21 mouse cellular contexts compared by ENCODE assay signal in genomic region chr5:32121936-32122335, GRCm38 (mm10). TPM values are rescaled to one million over a fixed set of nuclear protein-coding genes. Genes with fewer than 3 reads are reported as not detected.
DNase-seq lines count a peak whose midpoint lies in the region; ATAC-seq lines count a peak whose summit lies in the region.
"Had no signal": no experiment of that assay in that cellular context is flagged by ENCODE, and none has a peak within 500 bp of the region (broad histone marks: within the 10 kb centered on the region; RNA-seq: fewer than 3 reads in every experiment).

No protein-coding gene starts in this region.

- no peak overlapping the region for H3K9ac ChIP-seq in embryonic facial prominence, embryonic 15.5 days
- no peak overlapping the region for H3K9ac ChIP-seq in stomach, embryonic 14.5 days (replicated peaks; ENCODE audit: low read depth, low read length)
- no peak overlapping the region for H3K9ac ChIP-seq in heart, embryonic 11.5 days (ENCODE audit: low read depth, low read length)
- H3K9ac ChIP-seq: forebrain, embryonic 13.5 days; hindbrain, embryonic 13.5 days; lung, embryonic 15.5 days; neural tube, embryonic 13.5 days had no signal

- H3K36me3 ChIP-seq in embryonic facial prominence, embryonic 15.5 days, result no peaks in the 10 kb centered on the region
- H3K36me3 ChIP-seq in stomach, embryonic 14.5 days (ENCODE audit: control insufficient read depth, insufficient read depth, low read length), result no peaks in the 10 kb centered on the region
- no peaks in the 10 kb centered on the region for H3K36me3 ChIP-seq in heart, embryonic 11.5 days (ENCODE audit: control insufficient read depth, insufficient read depth, low read length)
- H3K36me3 ChIP-seq: G1E; heart, embryonic 10.5 days; hindbrain, embryonic 13.5 days; lung, embryonic 15.5 days; neural tube, embryonic 13.5 days had no signal

- H3K27me3 ChIP-seq in embryonic facial prominence, embryonic 15.5 days, result no peaks in the 10 kb centered on the region
- no peaks in the 10 kb centered on the region for H3K27me3 ChIP-seq in stomach, embryonic 14.5 days (ENCODE audit: control insufficient read depth, insufficient read depth, low read length)
- no peaks in the 10 kb centered on the region for H3K27me3 ChIP-seq in heart, embryonic 11.5 days (ENCODE audit: control insufficient read depth, insufficient read depth, low read length)
- H3K27me3 ChIP-seq: forebrain, embryonic 13.5 days; hindbrain, embryonic 13.5 days; lung, embryonic 15.5 days; neural tube, embryonic 13.5 days had no signal

- H3K4me1 ChIP-seq in embryonic facial prominence, embryonic 15.5 days, result peaks cover 37% of the 10 kb centered on the region
- H3K4me1 ChIP-seq in stomach, embryonic 14.5 days (ENCODE audit: control insufficient read depth, insufficient read depth, low read length), result no peaks in the 10 kb centered on the region; the same call in 1 of the 2 replicates
- no peaks in the 10 kb centered on the region for H3K4me1 ChIP-seq in heart, embryonic 11.5 days (ENCODE audit: control insufficient read depth, insufficient read depth, low read length)
- H3K4me1 ChIP-seq: neural tube, embryonic 13.5 days had no signal

- H3K9me3 ChIP-seq in embryonic facial prominence, embryonic 15.5 days (replicated peaks), result no peaks in the 10 kb centered on the region
- H3K9me3 ChIP-seq in stomach, embryonic 14.5 days (ENCODE audit: control insufficient read depth, low read depth, low read length), result no peaks in the 10 kb centered on the region
- no peaks in the 10 kb centered on the region for H3K9me3 ChIP-seq in heart, embryonic 11.5 days (replicated peaks; ENCODE audit: control insufficient read depth, low read length)
- H3K9me3 ChIP-seq: forebrain, embryonic 13.5 days; G1E; heart, embryonic 10.5 days; hindbrain, embryonic 13.5 days; lung, embryonic 15.5 days; neural tube, embryonic 13.5 days had no signal

- peak overlapping the region; percentile 84 for H3K27ac ChIP-seq in embryonic facial prominence, embryonic 15.5 days (replicated peaks)
- peak overlapping the region; percentile 53; the same call in 1 of the 2 replicates for H3K27ac ChIP-seq in stomach, embryonic 14.5 days (ENCODE audit: low read length)
- no peak overlapping the region for H3K27ac ChIP-seq in heart, embryonic 11.5 days (ENCODE audit: low read depth, low read length)
- H3K27ac ChIP-seq: forebrain, embryonic 13.5 days; heart, embryonic 10.5 days; hindbrain, embryonic 13.5 days; lung, embryonic 15.5 days; neural tube, embryonic 13.5 days had no signal

- WGBS in embryonic facial prominence, embryonic 15.5 days, result 55% methylated on average over 6 of the region's 6 CpGs
- 79% methylated on average over 6 of the region's 6 CpGs for WGBS in stomach, embryonic 14.5 days
- WGBS in heart, embryonic 11.5 days (ENCODE audit: insufficient replicate concordance), result 77% methylated on average over 6 of the region's 6 CpGs

- DNase-seq in urinary bladder, adult 18-20 months (ENCODE audit: low spot score in 2 of 2), result peak; percentile 80 to 84
- no peak for DNase-seq in urinary bladder, postnatal 4 days (ENCODE audit: low spot score in 2 of 2)
- no peak for DNase-seq in thymus, postnatal 36 days
- no peak for DNase-seq in spleen, postnatal 14 days (ENCODE audit: low spot score in 2 of 2)
- DNase-seq: cerebellum, adult 18-20 months; gastrocnemius, postnatal 14 days; heart, postnatal 14 days; layer of hippocampus, postnatal 36 days; right cerebral cortex, postnatal 4 days had no signal

- no peak for ATAC-seq in embryonic facial prominence, embryonic 15.5 days (ENCODE audit: insufficient number of reproducible peaks, low FRiP score, low TSS enrichment, low read depth)
- ATAC-seq in stomach, embryonic 14.5 days (ENCODE audit: insufficient number of reproducible peaks, insufficient read depth, low FRiP score, low read depth), result no peak
- ATAC-seq in heart, embryonic 11.5 days (replicated peaks; ENCODE audit: insufficient number of reproducible peaks, low FRiP score, low TSS enrichment), result no peak
- ATAC-seq: CD4-positive, CD25-positive, alpha-beta regulatory T cell, adult 4 months; forebrain, embryonic 13.5 days had no signal

- H3K4me3 ChIP-seq in embryonic facial prominence, embryonic 15.5 days (replicated peaks), result 0 out of 2 replicates have a peak overlapping the region, but pooled peaks have one; percentile 7
- H3K4me3 ChIP-seq in stomach, embryonic 14.5 days (ENCODE audit: low read depth, low read length), result no peak overlapping the region
- no peak overlapping the region for H3K4me3 ChIP-seq in heart, embryonic 11.5 days (ENCODE audit: low read depth, low read length)
- H3K4me3 ChIP-seq: forebrain, embryonic 13.5 days; heart, embryonic 10.5 days; hindbrain, embryonic 13.5 days; lung, embryonic 15.5 days; neural tube, embryonic 13.5 days had no signal

- peak overlapping the region; percentile 32; the same call in 1 of the 2 replicates for H3K4me2 ChIP-seq in embryonic facial prominence, embryonic 15.5 days (replicated peaks)
- no peak overlapping the region for H3K4me2 ChIP-seq in stomach, embryonic 14.5 days (replicated peaks; ENCODE audit: low read depth, low read length)
- no peak overlapping the region for H3K4me2 ChIP-seq in heart, embryonic 11.5 days
- H3K4me2 ChIP-seq: forebrain, embryonic 13.5 days; hindbrain, embryonic 13.5 days; liver, embryonic 11.5 days; lung, embryonic 15.5 days; midbrain, embryonic 11.5 days; neural tube, embryonic 13.5 days had no signal

RNA-seq across cellular contexts. Expression of gene Fosl2, which starts 13.7 kb away (rescaled TPM):
- 12.5 and 14.0 TPM in 2 replicates for polyA plus RNA-seq in embryonic facial prominence, embryonic 15.5 days (2015; fragmentation: Nextera tagmentation; extraction: Ambion mirVana)
- polyA plus RNA-seq in stomach, embryonic 14.5 days (2014; fragmentation: Nextera tagmentation; extraction: Ambion mirVana), result 15.8 and 16.5 TPM in 2 replicates
- polyA plus RNA-seq in heart, embryonic 11.5 days (2014; fragmentation: Nextera tagmentation; extraction: Ambion mirVana), result 3.0 and 3.4 TPM in 2 replicates

Comparison
In these comparisons a context has a peak if more than half of its experiments do, and no peak if none do; other contexts are left out.
1. DNase-seq: peak in urinary bladder, adult 18-20 months (2 of 2); none in urinary bladder, postnatal 4 days (0 of 2), thymus, postnatal 36 days (0 of 2) and spleen, postnatal 14 days (0 of 2).